Mouse (Mus musculus): Measurements from ENCODE around the gene Olfr1248.

- no peak for TF ChIP-seq CTCF (IDR thresholded peaks at IDR 0.05; ENCODE audit: low read depth, low read length)
- TF ChIP-seq GATA2 (IDR thresholded peaks at IDR 0.05; ENCODE audit: borderline replicate concordance, low read depth, low read length) = no peak
- no peak for TF ChIP-seq GATA1 (IDR thresholded peaks at IDR 0.05; ENCODE audit: borderline replicate concordance, low read length)
- no peak for TF ChIP-seq POLR2AphosphoS5 (IDR thresholded peaks at IDR 0.05; ENCODE audit: insufficient replicate concordance, low read depth, low read length)
Observed at GRCm38 (mm10) chr2:89578347-89578746, 39.7 kb downstream of the Olfr1248 start, which contains the start of gene Olfr1245.
